Mouse (Mus musculus) liver, embryonic 14 days (tissue): ENCODE data around the gene Hypk. TPM values are rescaled to one million over a fixed set of nuclear protein-coding genes. Genes with fewer than 3 reads are reported as not detected.

Experiments used
- polyA plus RNA-seq: library from polyadenylated mRNA; depleted of rRNA; stranded (reverse); fragments of >200 nt; gene quantifications from 2 replicates; pipeline ENCODE4 v1.2.3, GENCODE M21; 2012; rRNA removed

The Hypk gene
- polyA plus RNA-seq, result 34.0 and 34.2 TPM in 2 replicates

GRCm38 (mm10) chr2:121452990-121453389, at the start of gene Hypk:
Gene Hypk (plus strand): TSS chr2:121453290.

GRCm38 (mm10) chr2:121413387-121414042, 39.6 kb upstream of the Hypk start, which contains the start of the genes Pdia3 and Catsper2:
Gene Pdia3 (plus strand): TSS chr2:121413775.
Gene Catsper2 (minus strand): TSS chr2:121413792.

GRCm38 (mm10) chr2:121444178-121444577, 8.9 kb upstream of the Hypk start, which contains the start of gene Ell3:
Gene Ell3 (minus strand): TSS chr2:121444278.

GRCm38 (mm10) chr2:121448739-121449535, 4.2 kb upstream of the Hypk start, which contains the start of gene Serf2:
Gene Serf2 (plus strand): TSS chr2:121449195.

GRCm38 (mm10) chr2:121456692-121457642, 3.9 kb downstream of the Hypk start, which contains the start of gene Serinc4:
Gene Serinc4 (minus strand): TSS chr2:121456781.

GRCm38 (mm10) chr2:121473301-121474179, 20.4 kb downstream of the Hypk start, which contains the start of gene Mfap1b:
Gene Mfap1b (minus strand): TSS chr2:121474067.

GRCm38 (mm10) chr2:121505942-121506882, 53.1 kb downstream of the Hypk start, which contains the start of the genes Mfap1a and Wdr76:
Gene Mfap1a (minus strand): TSS chr2:121506665.
Gene Wdr76 (plus strand): TSS chr2:121506723.

Other genes starting within 250 kb of the Hypk start
- 18.5 and 20.7 TPM in 2 replicates for gene Trp53bp1, start 181.9 kb upstream of the Hypk start, polyA plus RNA-seq
- gene Map1a, start 163.7 kb upstream of the Hypk start, polyA plus RNA-seq, result 0.07 and 0.08 TPM in 2 replicates
- 4.3 and 4.7 TPM in 2 replicates for gene Ppip5k1, start 97.9 kb upstream of the Hypk start, polyA plus RNA-seq
- gene Ckmt1, start 95.6 kb upstream of the Hypk start, polyA plus RNA-seq, result 0.03 TPM in 1 of 2 replicates, not detected in the other
- gene Strc, start 66.1 kb upstream of the Hypk start, polyA plus RNA-seq, result not detected in 2 replicates
- gene Pdia3, start 39.5 kb upstream of the Hypk start, polyA plus RNA-seq, result 106 and 117 TPM in 2 replicates
- gene Catsper2, start 39.5 kb upstream of the Hypk start, polyA plus RNA-seq, result 0.58 and 0.63 TPM in 2 replicates
- 1.0 and 1.3 TPM in 2 replicates for gene Ell3, start 9.0 kb upstream of the Hypk start, polyA plus RNA-seq
- gene Serf2, start 4.1 kb upstream of the Hypk start, polyA plus RNA-seq, result 356 and 369 TPM in 2 replicates
- 0.17 and 0.23 TPM in 2 replicates for gene Serinc4, start 3.5 kb downstream of the Hypk start, polyA plus RNA-seq
- 9.9 and 10.2 TPM in 2 replicates for gene Mfap1b, start 20.8 kb downstream of the Hypk start, polyA plus RNA-seq
- 7.1 and 7.7 TPM in 2 replicates for gene Mfap1a, start 53.4 kb downstream of the Hypk start, polyA plus RNA-seq
- gene Wdr76, start 53.4 kb downstream of the Hypk start, polyA plus RNA-seq, result 11.9 and 14.1 TPM in 2 replicates